Mouse (Mus musculus) gonadal fat pad, adult 2 months (tissue): ENCODE results near the gene Slc35b4. TPM values are rescaled to one million over a fixed set of nuclear protein-coding genes. Genes with fewer than 3 reads are reported as not detected.

Experiments
- DNase-seq: peaks from one replicate; pipeline ENCODE4 v3.0.0-alpha.2; 2012; ENCODE audit warnings: low read depth
- polyA plus RNA-seq: library from polyadenylated mRNA; depleted of rRNA; stranded (reverse); fragments of >200 nt; gene quantifications from 2 replicates; pipeline ENCODE4 v1.2.3, GENCODE M21; 2012

The Slc35b4 gene
- polyA plus RNA-seq, 1 experiment, result 63.9 TPM

GRCm38 (mm10) chr6:34170844-34171494 lies 5.9 kb downstream of the Slc35b4 start:
- no peak for DNase-seq

- DNase-seq, result no peak
Measured at GRCm38 (mm10) chr6:34168834-34169233, 8.1 kb downstream of the Slc35b4 start.

- DNase-seq, result no peak
Measured at GRCm38 (mm10) chr6:34163014-34163413, 13.9 kb downstream of the Slc35b4 start.

GRCm38 (mm10) chr6:34162607-34163006 lies 14.3 kb downstream of the Slc35b4 start:
- DNase-seq, result no peak

DNA sequence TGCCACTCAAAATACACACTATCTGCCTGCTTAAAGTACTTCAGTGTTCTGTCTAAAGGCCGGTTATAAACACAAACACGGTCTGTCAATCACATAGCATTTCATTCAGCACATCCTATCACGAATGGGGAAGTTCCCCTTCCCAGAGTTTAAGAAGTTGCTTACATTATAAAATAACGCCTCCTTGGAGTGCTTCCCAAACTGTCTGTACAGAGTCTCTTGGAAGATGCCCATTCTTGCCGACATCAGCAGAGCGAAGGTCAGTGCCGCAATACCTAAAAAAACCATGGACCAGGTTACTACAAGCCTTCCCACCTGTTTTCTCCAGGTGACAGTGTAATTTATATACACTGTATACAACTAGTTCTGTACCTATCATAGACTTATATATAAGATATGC lies 15.4 kb downstream of the Slc35b4 start:
- DNase-seq, result no peak

DNA sequence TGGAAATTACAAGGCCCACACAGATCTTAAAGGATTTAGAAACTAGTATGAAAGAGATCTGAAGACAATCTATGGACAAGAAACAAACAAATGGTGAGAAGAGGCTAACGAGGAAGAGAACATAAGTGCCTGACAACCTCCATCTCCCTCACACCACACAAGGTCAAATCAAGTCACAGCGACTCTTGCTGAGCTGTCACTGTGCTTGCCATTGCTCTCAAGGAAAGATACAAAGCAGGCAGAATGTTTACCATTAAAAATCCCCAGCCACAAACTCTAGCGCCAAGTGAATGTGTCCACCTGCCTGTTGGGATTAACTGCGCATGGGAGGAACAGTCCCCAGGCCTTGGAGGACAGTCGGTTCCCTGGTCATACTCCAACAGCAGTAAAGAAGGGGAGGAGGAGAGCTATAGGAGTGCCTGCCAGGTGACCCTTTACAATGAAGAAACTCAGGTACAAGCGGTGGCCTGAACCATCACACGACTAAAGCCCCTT lies 16.0 kb downstream of the Slc35b4 start:
- no peak for DNase-seq

DNA sequence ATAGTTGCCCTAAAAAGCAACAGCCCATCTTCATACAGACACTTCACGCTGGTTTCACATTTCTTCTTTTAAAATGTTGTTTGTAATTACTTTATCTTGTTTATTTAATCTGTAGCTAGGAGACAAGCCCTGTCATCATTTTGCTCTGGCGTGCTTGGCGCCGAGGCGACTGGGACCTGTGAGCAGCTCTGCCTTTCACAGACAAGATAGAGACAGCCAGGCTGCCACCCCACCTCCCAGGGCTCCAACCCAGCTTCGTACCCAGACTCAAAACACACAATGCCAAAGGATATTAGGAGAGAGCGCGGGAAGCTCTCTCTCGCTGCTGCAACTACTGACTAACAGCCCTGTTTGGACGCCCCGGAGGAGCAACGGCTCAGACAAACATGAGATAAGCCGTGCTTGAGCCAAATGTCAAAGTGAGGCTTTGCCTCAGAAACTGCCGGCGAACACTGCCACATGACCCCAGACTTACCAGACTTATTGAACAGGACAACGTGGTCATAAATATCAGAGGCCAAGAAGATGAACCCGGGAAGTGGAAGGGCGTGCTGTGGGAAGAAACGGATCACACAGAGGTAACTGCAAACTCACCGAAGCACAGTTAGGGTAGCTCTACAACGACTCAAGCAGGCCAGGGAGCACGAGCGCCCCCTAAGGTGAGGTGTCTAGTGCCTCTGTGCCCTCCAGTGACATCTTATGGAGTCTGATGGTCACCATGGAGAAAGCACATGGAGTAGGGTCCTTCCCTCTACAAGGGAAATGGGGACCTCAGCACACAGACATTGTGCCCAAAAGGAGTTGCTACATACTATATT lies 16.7 kb downstream of the Slc35b4 start:
- no peak for DNase-seq

DNA sequence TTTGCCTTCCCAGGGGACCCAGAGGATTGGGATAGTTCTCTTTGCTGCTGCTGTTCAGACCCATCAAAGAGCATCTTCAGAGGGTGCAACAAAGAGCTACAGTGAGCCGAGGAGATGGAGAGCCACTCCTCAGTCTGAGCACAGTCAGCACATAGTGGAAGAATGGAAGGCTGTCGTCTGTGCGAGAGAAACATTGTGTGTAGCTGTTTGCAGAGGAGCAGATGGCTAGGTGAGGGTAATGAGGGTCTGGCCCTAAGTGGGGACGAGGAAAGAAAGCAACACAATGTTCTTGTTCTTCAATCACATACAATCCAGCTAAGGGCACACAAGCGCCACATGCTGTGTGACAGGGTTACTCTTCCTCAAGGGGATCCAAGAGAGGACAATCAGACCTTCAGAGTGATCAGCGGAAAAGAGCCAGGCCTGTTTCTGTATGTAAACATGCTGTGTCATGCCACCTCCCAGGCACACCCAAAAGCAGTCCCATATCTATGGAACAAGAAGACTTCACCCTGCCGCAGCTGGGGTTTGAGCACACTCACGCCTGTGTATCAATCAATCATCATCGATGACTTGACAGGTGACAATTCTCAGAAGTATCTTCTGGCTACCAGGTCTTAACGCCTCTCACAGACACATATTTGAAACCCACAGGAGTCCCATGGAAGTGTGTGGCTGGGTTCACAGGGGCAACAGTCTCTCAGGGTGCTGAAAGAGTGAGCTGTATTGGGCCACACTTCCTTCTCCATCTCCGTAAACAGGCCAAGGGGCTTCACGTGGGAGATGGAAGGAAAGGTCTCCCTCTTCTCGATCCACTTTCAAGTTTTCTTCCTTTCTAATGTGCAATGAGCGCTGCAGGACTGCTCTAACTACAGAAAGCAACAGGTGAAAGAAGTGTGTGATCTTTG lies 19.8 kb downstream of the Slc35b4 start:
- no peak for DNase-seq

DNA sequence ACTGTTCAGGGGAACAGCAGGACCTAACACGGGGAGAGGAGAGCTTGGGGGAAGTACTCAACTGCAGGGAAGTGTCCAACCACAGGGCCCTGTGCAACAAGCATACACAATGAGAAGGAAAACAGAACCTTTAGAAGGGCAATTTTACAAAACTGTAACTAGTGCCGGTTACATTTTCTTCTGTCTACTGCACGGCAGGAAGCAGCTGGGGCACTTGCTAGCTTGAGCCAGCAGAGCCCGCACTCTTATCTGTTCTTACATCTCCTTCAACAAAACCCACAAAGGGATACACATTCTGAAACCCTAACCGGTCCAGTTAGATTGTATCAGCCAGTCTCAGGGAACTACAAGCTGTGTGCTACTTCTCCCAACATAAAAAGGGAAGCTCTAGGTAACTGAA lies 20.9 kb downstream of the Slc35b4 start:
- no peak for DNase-seq

- no peak for DNase-seq
Measured at GRCm38 (mm10) chr6:34155137-34155804, 21.6 kb downstream of the Slc35b4 start.

- DNase-seq, result no peak
Measured at GRCm38 (mm10) chr6:34154202-34154601, 22.7 kb downstream of the Slc35b4 start.

DNA sequence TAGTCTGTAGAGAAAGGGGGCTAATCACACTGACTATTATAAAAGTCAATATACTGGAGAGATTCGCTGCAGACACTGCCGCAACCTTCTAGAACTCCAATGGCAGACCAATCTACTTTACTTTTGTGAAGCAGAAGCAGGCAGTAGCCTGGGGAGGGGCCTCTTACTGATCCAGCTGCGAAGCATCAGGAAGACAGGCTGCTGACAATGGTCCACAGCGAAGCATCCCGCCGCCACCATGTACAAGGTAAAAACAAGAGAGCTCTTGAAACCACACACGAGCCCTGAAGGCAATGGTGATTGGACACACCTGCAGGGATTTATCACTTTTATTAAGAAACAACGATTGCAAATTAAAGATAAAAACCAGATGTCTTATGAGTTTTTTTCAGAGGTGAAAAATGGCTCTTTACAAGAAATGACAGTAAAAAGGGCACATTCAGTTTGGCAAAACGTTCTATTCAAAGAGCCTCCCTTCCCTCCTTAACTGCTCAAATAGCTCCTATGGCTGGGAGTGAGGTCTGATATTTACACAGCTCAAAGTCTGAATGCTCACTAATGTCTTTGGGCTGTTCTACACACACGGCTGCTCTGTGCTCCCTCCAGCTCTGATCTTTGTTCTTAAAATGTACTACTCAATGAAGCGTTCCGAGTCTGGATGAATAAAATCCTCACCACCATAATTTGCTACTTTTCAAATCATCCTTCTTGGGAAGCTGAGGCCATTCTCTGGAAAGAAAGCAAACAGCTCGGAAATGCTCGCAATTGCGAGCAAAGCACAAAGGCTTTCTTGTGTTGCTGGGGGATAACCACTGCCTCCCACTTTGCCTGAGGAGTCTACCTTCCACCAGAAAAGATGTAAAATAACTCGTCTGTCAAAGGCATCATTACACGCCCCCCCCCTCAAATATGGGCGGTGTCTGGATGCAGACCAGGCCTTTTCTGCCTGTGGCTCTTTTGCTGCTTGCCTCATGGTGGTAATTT lies 23.6 kb downstream of the Slc35b4 start:
- DNase-seq, result no peak

DNA sequence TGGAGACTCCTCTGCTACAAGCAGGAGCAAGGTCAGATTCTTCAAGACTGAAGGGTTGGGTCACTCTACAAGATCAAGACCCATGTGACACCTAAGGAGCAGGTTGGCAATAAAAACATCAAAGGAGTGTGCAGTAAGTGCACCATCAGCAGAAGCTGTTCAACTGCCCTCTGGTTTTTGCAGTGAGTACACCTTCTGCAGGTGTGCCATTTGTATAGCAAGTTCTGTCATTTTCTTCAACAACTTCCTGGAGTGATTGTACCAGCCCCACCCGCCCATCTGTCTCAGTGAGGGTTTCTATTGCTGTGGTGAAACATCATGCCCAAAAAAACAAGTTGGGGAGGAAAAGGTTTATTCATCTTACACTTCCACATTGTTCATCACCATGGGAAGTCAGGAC lies 27.1 kb downstream of the Slc35b4 start:
- no peak for DNase-seq

DNA sequence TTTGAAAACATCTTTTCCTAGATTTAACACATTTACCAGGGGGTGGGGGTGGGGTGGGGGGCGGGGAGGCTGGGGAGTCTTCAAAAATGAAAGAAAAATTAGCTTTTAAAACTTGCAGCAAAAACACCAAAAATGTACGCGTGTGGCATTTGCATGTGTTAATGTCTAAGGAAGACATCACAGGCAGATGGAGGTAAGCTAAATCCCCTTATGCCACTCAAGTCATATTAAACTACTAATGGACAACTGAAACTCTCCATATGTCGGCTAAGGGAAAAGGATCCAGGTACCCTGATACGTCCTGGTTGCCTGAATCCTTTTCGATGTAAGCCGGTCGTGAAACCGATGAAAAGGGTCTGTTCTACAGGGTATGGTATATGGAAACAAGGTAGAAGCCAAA lies 27.8 kb downstream of the Slc35b4 start:
- DNase-seq, result no peak

- DNase-seq, result no peak
Measured at GRCm38 (mm10) chr6:34148639-34149038, 28.3 kb downstream of the Slc35b4 start.

GRCm38 (mm10) chr6:34148021-34148420 lies 28.9 kb downstream of the Slc35b4 start:
- DNase-seq, result no peak

- DNase-seq, result no peak
Measured at GRCm38 (mm10) chr6:34146042-34146441, 30.9 kb downstream of the Slc35b4 start.

DNA sequence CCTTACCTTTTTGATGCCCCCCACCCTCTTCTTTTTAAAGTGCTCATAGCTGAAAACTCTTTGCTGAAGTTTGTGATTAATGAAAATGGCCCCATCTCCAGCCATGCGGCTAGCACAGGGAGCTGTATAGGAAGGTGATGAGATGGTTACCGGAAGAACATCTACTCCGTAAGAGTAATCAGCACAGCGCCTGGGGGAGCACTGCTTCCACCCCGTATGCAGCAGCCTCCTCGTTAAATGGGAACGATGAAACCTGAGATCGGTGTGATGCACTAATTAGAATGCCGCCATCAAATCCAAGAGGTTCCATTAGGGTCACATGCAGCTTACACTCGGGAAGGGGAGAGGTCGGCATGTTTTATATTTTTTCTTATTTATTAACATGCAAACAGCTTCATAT lies 34.0 kb downstream of the Slc35b4 start:
- no peak for DNase-seq

GRCm38 (mm10) chr6:34138366-34138765 lies 38.5 kb downstream of the Slc35b4 start:
- no peak for DNase-seq

- no peak for DNase-seq
Measured at GRCm38 (mm10) chr6:34132391-34132790, 44.5 kb downstream of the Slc35b4 start.
